Mouse (Mus musculus): ENCODE results near the gene Timm29. TPM values are rescaled to one million over a fixed set of nuclear protein-coding genes. Genes with fewer than 3 reads are reported as not detected.
A peak's percentile ranks its signal among the peaks of the same experiment; 100 is the strongest.

Gene Timm29
- polyA plus RNA-seq, 1 experiment = 14.7 TPM

- Histone ChIP-seq H3K4me3 (ENCODE audit: low read depth, low read length) (no peak overlapping the region), H3K36me3 (ENCODE audit: control insufficient read depth, insufficient read depth, low read length) (no peaks in the 10 kb centered on the region), H3K27me3 (ENCODE audit: control insufficient read depth, insufficient read depth, low read length) (no peaks in the 10 kb centered on the region), H3K4me1 (ENCODE audit: control insufficient read depth, insufficient read depth, insufficient read length, low read length) (peaks cover 5% of the 10 kb centered on the region), H3K27ac (ENCODE audit: insufficient read depth, low read depth, low read length) (peak overlapping the region; percentile 68; the same call in 1 of the 2 replicates)
- TF ChIP-seq CTCF (IDR thresholded peaks at IDR 0.05; ENCODE audit: extremely low read depth, insufficient read length, insufficient replicate concordance, low read depth, low read length) (peak; percentile 92; the same call in 1 of the 2 replicates), POLR2A (IDR thresholded peaks at IDR 0.05; ENCODE audit: low read depth, low read length) (no peak)
- WGBS = 45% methylated on average over 10 of the region's 10 CpGs
Observed at GRCm38 (mm10) chr9:21601722-21602399, 9.3 kb downstream of the Timm29 start.

- no peak for TF ChIP-seq CTCF (IDR thresholded peaks at IDR 0.05; ENCODE audit: extremely low read depth, insufficient read length, insufficient replicate concordance, low read depth, low read length)
- no peak for TF ChIP-seq POLR2A (IDR thresholded peaks at IDR 0.05; ENCODE audit: low read depth, low read length)
- Histone ChIP-seq H3K36me3 (ENCODE audit: control insufficient read depth, insufficient read depth, low read length) (no peaks in the 10 kb centered on the region), H3K4me1 (ENCODE audit: control insufficient read depth, insufficient read depth, insufficient read length, low read length) (peaks cover 5% of the 10 kb centered on the region), H3K27ac (ENCODE audit: insufficient read depth, low read depth, low read length) (no peak overlapping the region), H3K27me3 (ENCODE audit: control insufficient read depth, insufficient read depth, low read length) (no peaks in the 10 kb centered on the region), H3K4me3 (ENCODE audit: low read depth, low read length) (no peak overlapping the region)
- 80% methylated on average over 5 of the region's 5 CpGs for WGBS
Observed at GRCm38 (mm10) chr9:21604119-21604518, 11.6 kb downstream of the Timm29 start.

GRCm38 (mm10) chr9:21605865-21606264 is 13.3 kb downstream of the Timm29 start:
- Histone ChIP-seq H3K4me3 (ENCODE audit: low read depth, low read length) (no peak overlapping the region), H3K4me1 (ENCODE audit: control insufficient read depth, insufficient read depth, insufficient read length, low read length) (peaks cover 10% of the 10 kb centered on the region), H3K27ac (ENCODE audit: insufficient read depth, low read depth, low read length) (no peak overlapping the region), H3K27me3 (ENCODE audit: control insufficient read depth, insufficient read depth, low read length) (no peaks in the 10 kb centered on the region), H3K36me3 (ENCODE audit: control insufficient read depth, insufficient read depth, low read length) (no peaks in the 10 kb centered on the region)
- 81% methylated on average over 5 of the region's 5 CpGs for WGBS
- TF ChIP-seq CTCF (IDR thresholded peaks at IDR 0.05; ENCODE audit: extremely low read depth, insufficient read length, insufficient replicate concordance, low read depth, low read length) = no peak
- no peak for TF ChIP-seq POLR2A (IDR thresholded peaks at IDR 0.05; ENCODE audit: low read depth, low read length)

GRCm38 (mm10) chr9:21606648-21607047 is 14.1 kb downstream of the Timm29 start:
- no peak for TF ChIP-seq POLR2A (IDR thresholded peaks at IDR 0.05; ENCODE audit: low read depth, low read length)
- TF ChIP-seq CTCF (IDR thresholded peaks at IDR 0.05; ENCODE audit: extremely low read depth, insufficient read length, insufficient replicate concordance, low read depth, low read length) = no peak
- Histone ChIP-seq H3K4me1 (ENCODE audit: control insufficient read depth, insufficient read depth, insufficient read length, low read length) (peaks cover 5% of the 10 kb centered on the region; the same call in 1 of the 2 replicates), H3K27me3 (ENCODE audit: control insufficient read depth, insufficient read depth, low read length) (no peaks in the 10 kb centered on the region), H3K27ac (ENCODE audit: insufficient read depth, low read depth, low read length) (no peak overlapping the region), H3K4me3 (ENCODE audit: low read depth, low read length) (no peak overlapping the region), H3K36me3 (ENCODE audit: control insufficient read depth, insufficient read depth, low read length) (no peaks in the 10 kb centered on the region)
- WGBS = 59% methylated on average over 1 of the region's 1 CpGs

GRCm38 (mm10) chr9:21609861-21610260 is 17.3 kb downstream of the Timm29 start:
- Histone ChIP-seq H3K4me3 (ENCODE audit: low read depth, low read length) (no peak overlapping the region), H3K27me3 (ENCODE audit: control insufficient read depth, insufficient read depth, low read length) (no peaks in the 10 kb centered on the region), H3K27ac (ENCODE audit: insufficient read depth, low read depth, low read length) (no peak overlapping the region), H3K4me1 (ENCODE audit: control insufficient read depth, insufficient read depth, insufficient read length, low read length) (peaks cover 5% of the 10 kb centered on the region), H3K36me3 (ENCODE audit: control insufficient read depth, insufficient read depth, low read length) (no peaks in the 10 kb centered on the region)
- WGBS = 74% methylated on average over 1 of the region's 1 CpGs
- TF ChIP-seq POLR2A (IDR thresholded peaks at IDR 0.05; ENCODE audit: low read depth, low read length) (no peak), CTCF (IDR thresholded peaks at IDR 0.05; ENCODE audit: extremely low read depth, insufficient read length, insufficient replicate concordance, low read depth, low read length) (no peak)

- WGBS = 60% methylated on average over 15 of the region's 15 CpGs
- H3K27me3 ChIP-seq (ENCODE audit: control insufficient read depth, insufficient read depth, low read length) = no peaks in the 10 kb centered on the region
- peak overlapping the region; percentile 56 for H3K27ac ChIP-seq (ENCODE audit: insufficient read depth, low read depth, low read length)
- H3K4me1 ChIP-seq (ENCODE audit: control insufficient read depth, insufficient read depth, insufficient read length, low read length) = peaks cover 5% of the 10 kb centered on the region
- H3K36me3 ChIP-seq (ENCODE audit: control insufficient read depth, insufficient read depth, low read length) = no peaks in the 10 kb centered on the region
- peak overlapping the region; percentile 87 for H3K4me3 ChIP-seq (ENCODE audit: low read depth, low read length)
- no peak for TF ChIP-seq CTCF (IDR thresholded peaks at IDR 0.05; ENCODE audit: extremely low read depth, insufficient read length, insufficient replicate concordance, low read depth, low read length)
- TF ChIP-seq POLR2A (IDR thresholded peaks at IDR 0.05; ENCODE audit: low read depth, low read length) = no peak
Observed at GRCm38 (mm10) chr9:21614864-21615616, 22.5 kb downstream of the Timm29 start.

- H3K27me3 ChIP-seq (ENCODE audit: control insufficient read depth, insufficient read depth, low read length) = no peaks in the 10 kb centered on the region
- H3K27ac ChIP-seq (ENCODE audit: insufficient read depth, low read depth, low read length) = peak within 1 kb of the TSS; percentile 76
- 2% methylated on average over 37 of the region's 45 CpGs for WGBS
- peak within 1 kb of the TSS; percentile 87 for H3K4me3 ChIP-seq (ENCODE audit: low read depth, low read length)
- H3K4me1 ChIP-seq (ENCODE audit: control insufficient read depth, insufficient read depth, insufficient read length, low read length) = peaks cover under 1% of the 10 kb centered on the region
- H3K36me3 ChIP-seq (ENCODE audit: control insufficient read depth, insufficient read depth, low read length) = no peaks in the 10 kb centered on the region
- no peak for TF ChIP-seq CTCF (IDR thresholded peaks at IDR 0.05; ENCODE audit: extremely low read depth, insufficient read length, insufficient replicate concordance, low read depth, low read length)
- TF ChIP-seq POLR2A (IDR thresholded peaks at IDR 0.05; ENCODE audit: low read depth, low read length) = peak; percentile 79
Observed at GRCm38 (mm10) chr9:21615617-21616231, 23.2 kb downstream of the Timm29 start, which contains the start of gene Smarca4. Gene Smarca4 (plus strand): TSS chr9:21616169.

Data from small intestine, adult 2 months (tissue).